Mouse (Mus musculus) hindbrain, embryonic 11.5 days (tissue): ENCODE results near the gene Unc93b1. TPM values are rescaled to one million over a fixed set of nuclear protein-coding genes. Genes with fewer than 3 reads are reported as not detected.
A peak's percentile ranks its signal among the peaks of the same experiment; 100 is the strongest.

Experiments used
- ATAC-seq: fragments of 200-750 bp; cut with Nextera tagmentation; 2 replicates; pipeline ENCODE4 v1.8.0; 2017; ENCODE audit warnings: mild to moderate bottlenecking, moderate TSS enrichment, moderate library complexity; ENCODE audit not compliant: low FRiP score
- DNase-seq: peaks from one replicate; pipeline ENCODE4 v3.0.0-alpha.2; 2015; ENCODE audit warnings: low spot score
- H3K27ac ChIP-seq: fragments of 300-500 bp; sonication (generic); 2 replicates; pipeline ENCODE4 v1.5.1; 2014; ENCODE audit warnings: mild to moderate bottlenecking, low read depth, low read length
- H3K27me3 ChIP-seq: fragments of 300-500 bp; sonication (generic); 2 replicates; pipeline ENCODE4 v1.6.1; 2014; ENCODE audit warnings: mild to moderate bottlenecking, low read length, moderate library complexity, mixed read lengths; ENCODE audit not compliant: control insufficient read depth, insufficient read depth
- H3K36me3 ChIP-seq: fragments of 300-500 bp; sonication (generic); 2 replicates; pipeline ENCODE4 v1.6.1; 2014; ENCODE audit warnings: mild to moderate bottlenecking, low read length, moderate library complexity, mixed read lengths; ENCODE audit not compliant: control insufficient read depth, insufficient read depth
- H3K4me1 ChIP-seq: fragments of 300-500 bp; sonication (generic); replicated peaks from 2 replicates; pipeline ENCODE4 v1.6.1; 2014; ENCODE audit warnings: low read length, mixed read lengths; ENCODE audit not compliant: control insufficient read depth, insufficient read depth
- H3K4me2 ChIP-seq: fragments of 300-500 bp; sonication (generic); replicated peaks from 2 replicates; pipeline ENCODE4 v1.6.1; 2014; ENCODE audit warnings: mild to moderate bottlenecking, low read depth, low read length
- H3K4me3 ChIP-seq: fragments of 300-500 bp; sonication (generic); 2 replicates; pipeline ENCODE4 v1.5.1; 2014; ENCODE audit warnings: low read depth, low read length
- H3K9ac ChIP-seq: fragments of 300-500 bp; sonication (generic); 2 replicates; pipeline ENCODE4 v1.6.1; 2014; ENCODE audit warnings: low read depth, low read length
- H3K9me3 ChIP-seq: fragments of 300-500 bp; sonication (generic); 2 replicates; pipeline ENCODE4 v1.6.1; 2016; ENCODE audit warnings: low read length; ENCODE audit not compliant: control insufficient read depth
- WGBS: fragments of 180-500 bp; shearing (Covaris S2); extraction: QIAGEN DNeasy Blood & Tissue Kit; methylation state at CpG from one replicate; pipeline ENCODE4 v1.1.7; 2014; 5-methylcytosine and 5-hydroxymethylcytosine counted together
- polyA plus RNA-seq: library from polyadenylated mRNA; unstranded; fragments of >200 nt; fragmentation: Nextera tagmentation; extraction: Ambion mirVana; gene quantifications from 2 replicates; pipeline ENCODE4 v1.2.1, GENCODE M21; 2014

The Unc93b1 gene
- polyA plus RNA-seq, 1 experiment from 2014 or later = 6.4 TPM

DNA sequence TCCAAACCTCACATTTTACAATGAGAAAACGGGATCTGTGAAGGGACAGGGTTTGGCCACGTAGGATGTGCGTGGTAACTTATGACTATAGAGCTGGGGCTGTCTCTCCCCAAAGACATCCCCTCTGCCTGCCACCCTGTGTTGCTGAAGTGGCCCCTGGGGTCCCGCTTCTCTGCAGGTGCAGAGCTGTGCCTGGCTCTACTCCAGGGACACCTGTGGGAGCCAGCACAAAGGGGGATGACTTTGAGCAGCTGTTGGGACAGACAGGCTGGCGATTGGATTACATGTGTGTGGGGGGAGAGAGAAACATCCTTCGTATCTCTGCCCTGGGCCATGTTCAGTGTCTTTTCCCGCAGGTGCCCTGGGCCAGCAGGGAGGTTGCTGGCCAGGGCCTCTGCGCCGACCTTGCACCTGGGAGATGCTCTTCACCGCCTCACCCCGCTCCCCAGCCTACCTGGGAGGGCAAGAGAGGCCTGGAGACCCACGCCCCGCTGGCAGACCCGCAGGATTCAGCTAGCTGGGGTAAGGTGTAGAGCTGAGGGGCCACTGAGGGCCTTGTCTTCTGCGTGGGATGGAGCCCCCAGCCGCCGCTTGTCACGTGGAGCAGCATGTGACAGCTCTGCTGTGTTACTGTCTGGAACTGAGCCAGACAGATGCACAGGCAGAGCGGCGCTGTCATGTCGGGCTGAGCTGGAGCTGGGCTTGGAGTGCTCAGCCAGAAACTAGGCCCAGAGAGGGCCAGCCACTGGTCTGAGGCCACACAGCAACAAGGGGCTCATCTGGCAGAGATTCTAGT lies 4.5 kb upstream of the Unc93b1 start:
- Histone ChIP-seq H3K36me3 (no peaks in the 10 kb centered on the region), H3K27ac (no peak overlapping the region), H3K4me1 (peaks cover 2% of the 10 kb centered on the region; the same call in 1 of the 2 replicates), H3K4me2 (no peak overlapping the region), H3K9ac (no peak overlapping the region), H3K27me3 (no peaks in the 10 kb centered on the region), H3K9me3 (no peaks in the 10 kb centered on the region), H3K4me3 (no peak overlapping the region)
- ATAC-seq (no peak), DNase-seq (no peak)
- WGBS = 78% methylated on average over 21 of the region's 21 CpGs

DNA sequence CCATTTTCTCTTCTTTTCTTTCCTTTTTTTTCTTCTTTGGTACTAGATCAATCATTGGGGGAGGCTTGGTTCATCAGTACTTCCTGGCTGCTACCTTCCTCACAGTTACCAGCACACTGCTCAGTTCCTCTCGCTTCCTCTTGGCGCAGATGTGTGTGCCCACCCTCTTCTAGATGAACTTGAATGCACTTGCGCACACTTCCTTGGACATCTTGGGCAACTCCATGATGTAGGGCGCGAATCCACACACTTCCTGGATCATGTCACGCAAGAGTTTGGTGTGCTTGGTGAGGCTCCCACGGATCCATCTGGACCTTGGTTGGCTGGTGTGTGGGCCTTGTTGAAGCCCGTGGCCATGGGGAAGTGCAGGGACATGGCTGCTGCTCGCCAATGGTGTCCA lies 3.3 kb upstream of the Unc93b1 start:
- Histone ChIP-seq H3K4me1 (peaks cover 2% of the 10 kb centered on the region; the same call in 1 of the 2 replicates), H3K27ac (no peak overlapping the region), H3K4me3 (no peak overlapping the region), H3K27me3 (0 out of 2 replicates have a peak, but pooled peaks cover 3% of the 10 kb centered on the region), H3K4me2 (no peak overlapping the region), H3K9me3 (no peaks in the 10 kb centered on the region), H3K9ac (no peak overlapping the region), H3K36me3 (no peaks in the 10 kb centered on the region)
- no peak for DNase-seq
- 91% methylated on average over 9 of the region's 9 CpGs for WGBS
- no peak for ATAC-seq

DNA sequence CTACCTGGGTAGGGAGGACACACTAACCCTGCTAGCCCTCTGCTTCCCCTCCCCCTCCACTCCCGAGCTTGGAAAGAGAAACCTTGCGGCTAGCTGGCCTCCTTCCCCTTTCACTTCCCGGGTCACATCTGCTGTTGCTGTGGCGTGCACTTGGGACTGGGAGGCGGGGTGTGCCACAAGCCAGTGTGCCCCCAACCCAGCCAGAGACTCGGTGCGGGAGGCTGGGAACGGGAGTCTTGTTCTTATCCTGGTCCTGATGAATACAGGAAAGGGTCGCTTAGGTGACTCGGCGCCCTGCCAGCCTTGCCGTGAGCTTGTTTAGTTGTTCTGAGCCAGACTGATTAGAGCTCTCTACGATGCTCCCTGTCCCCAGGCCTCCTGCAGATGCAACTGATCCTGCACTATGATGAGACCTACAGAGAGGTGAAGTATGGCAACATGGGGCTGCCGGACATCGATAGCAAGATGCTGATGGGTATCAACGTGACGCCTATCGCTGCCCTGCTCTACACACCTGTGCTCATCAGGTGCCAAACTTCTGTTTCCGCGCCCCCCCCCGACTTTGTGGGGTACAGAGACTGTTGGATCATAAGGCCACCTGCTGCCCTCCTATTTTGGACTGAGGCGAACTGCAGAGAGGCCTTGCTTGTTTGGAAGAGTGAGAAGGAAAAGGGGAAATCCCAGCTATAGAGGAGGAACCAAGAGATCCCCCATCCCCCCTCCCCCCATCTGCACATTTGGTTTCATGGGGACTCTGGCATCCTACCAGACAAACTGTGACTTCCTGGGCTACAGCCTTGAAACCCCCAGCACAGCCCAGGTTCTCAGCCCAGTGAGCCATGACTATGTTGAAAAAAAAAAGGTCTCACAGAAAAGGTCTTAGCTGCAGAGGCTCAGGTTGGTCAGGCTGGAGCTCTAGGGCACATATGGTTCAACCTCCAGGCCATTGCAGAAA lies 1.2 kb downstream of the Unc93b1 start:
- H3K9ac ChIP-seq = peak overlapping the region; percentile 45
- peak overlapping the region; percentile 67 for H3K4me2 ChIP-seq
- H3K9me3 ChIP-seq = no peaks in the 10 kb centered on the region
- peak overlapping the region; percentile 39 for H3K4me3 ChIP-seq
- WGBS = 9% methylated on average over 22 of the region's 22 CpGs
- ATAC-seq (no peak), DNase-seq (no peak)
- peaks cover 2% of the 10 kb centered on the region; the same call in 1 of the 2 replicates for H3K4me1 ChIP-seq
- H3K36me3 ChIP-seq = no peaks in the 10 kb centered on the region
- no peak overlapping the region for H3K27ac ChIP-seq
- H3K27me3 ChIP-seq = 0 out of 2 replicates have a peak, but pooled peaks cover 3% of the 10 kb centered on the region

DNA sequence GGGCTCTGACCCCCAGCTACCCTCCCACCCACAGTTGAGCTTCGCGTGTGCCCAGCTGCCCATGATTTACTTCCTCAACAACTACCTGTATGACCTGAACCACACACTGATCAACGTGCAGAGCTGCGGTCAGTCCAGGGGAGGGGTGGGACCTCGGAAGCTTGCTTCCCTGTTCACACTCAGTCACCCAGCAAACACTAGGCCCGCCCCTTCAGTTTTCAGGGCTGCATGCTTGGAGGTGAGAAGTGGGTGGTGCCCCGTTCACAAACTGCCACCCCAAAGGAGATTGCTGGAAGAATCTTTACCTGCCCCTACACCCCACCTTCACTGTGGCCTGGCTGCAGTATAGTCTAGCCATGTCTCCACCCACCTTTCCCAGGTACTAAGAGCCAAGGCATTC lies 7.3 kb downstream of the Unc93b1 start:
- Histone ChIP-seq H3K27me3 (peaks cover 2% of the 10 kb centered on the region; the same call in 1 of the 2 replicates), H3K9ac (no peak overlapping the region), H3K4me2 (no peak overlapping the region), H3K36me3 (no peaks in the 10 kb centered on the region), H3K4me3 (no peak overlapping the region), H3K27ac (no peak overlapping the region), H3K9me3 (no peaks in the 10 kb centered on the region), H3K4me1 (no peaks in the 10 kb centered on the region; the same call in 1 of the 2 replicates)
- DNase-seq (no peak), ATAC-seq (no peak)
- 71% methylated on average over 7 of the region's 7 CpGs for WGBS

DNA sequence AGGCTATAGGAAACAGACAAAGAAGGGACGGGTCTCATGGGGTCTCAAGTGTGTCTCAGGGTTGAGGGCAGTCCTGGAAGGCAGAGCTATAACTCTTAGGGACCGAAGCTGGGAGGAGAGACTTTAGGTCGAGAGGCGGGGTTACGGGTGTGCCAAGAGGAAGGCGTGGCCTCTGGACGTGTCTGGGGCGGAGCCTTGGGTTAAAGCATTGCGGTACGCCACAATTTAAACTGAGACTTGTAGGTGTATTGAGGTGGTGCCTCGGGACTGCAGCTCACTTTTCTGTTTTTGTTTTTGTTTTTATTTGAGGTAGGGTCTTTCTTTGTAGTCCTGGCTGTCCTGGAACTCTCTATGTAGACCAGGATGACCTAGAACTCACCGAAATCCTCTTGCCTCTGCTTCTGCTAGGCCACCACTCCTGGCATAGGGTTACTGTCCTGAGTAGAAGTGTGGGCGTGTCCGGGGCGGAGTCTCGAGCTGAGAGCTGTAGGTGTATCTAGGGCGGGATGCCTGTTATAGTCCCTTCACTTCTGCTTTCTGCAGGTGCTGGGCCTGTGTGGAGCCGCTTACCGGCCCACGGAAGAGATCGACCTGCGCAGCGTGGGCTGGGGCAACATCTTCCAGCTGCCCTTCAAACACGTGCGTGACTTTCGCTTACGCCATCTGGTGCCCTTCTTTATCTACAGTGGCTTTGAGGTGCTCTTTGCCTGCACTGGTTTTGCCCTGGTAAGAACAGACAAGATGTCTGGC lies 8.2 kb downstream of the Unc93b1 start:
- Histone ChIP-seq H3K9ac (no peak overlapping the region), H3K4me2 (no peak overlapping the region), H3K9me3 (no peaks in the 10 kb centered on the region), H3K4me3 (no peak overlapping the region), H3K27ac (no peak overlapping the region), H3K36me3 (no peaks in the 10 kb centered on the region), H3K27me3 (peaks cover 2% of the 10 kb centered on the region; the same call in 1 of the 2 replicates), H3K4me1 (no peaks in the 10 kb centered on the region; the same call in 1 of the 2 replicates)
- ATAC-seq = no peak
- no peak for DNase-seq
- 20% methylated on average over 27 of the region's 27 CpGs for WGBS

DNA sequence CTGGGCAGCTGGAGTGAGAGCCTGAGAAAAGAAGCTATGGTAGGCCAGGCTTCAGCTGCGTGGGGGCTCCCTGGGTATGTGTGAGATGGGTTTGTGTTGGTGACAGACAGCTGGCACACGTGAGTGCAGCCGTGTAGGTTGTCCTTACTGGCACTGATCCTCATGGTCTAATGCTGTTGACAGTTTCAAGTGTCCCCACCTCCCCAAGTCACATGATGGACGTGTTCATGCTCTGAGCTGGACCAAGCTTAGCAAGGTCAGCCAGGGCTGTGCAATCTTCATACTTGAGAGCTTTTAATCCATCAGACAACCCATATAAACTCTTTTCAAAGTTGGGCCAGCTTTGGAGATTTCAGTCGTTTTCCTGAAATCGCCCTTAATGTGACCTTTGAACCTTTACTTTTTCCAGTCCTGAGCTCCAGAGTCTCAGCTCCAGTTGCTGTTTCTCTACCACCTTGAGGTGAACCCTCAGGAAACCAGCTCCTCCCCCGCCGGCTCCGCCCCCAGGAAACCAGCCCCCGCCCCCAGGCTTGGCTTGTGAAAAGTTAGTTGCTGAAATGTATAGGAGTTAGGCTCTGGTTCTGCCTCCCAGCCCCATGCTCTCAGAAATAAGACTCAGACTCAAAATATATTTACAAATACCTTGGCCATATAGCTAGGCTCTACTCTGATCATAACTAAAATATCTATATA lies 11.0 kb downstream of the Unc93b1 start:
- 36% methylated on average over 10 of the region's 10 CpGs for WGBS
- no peak overlapping the region for H3K9ac ChIP-seq
- DNase-seq (no peak), ATAC-seq (no peak)
- no peaks in the 10 kb centered on the region for H3K9me3 ChIP-seq
- H3K4me3 ChIP-seq = no peak overlapping the region
- H3K27me3 ChIP-seq = peaks cover 2% of the 10 kb centered on the region; the same call in 1 of the 2 replicates
- H3K4me1 ChIP-seq = no peaks in the 10 kb centered on the region; the same call in 1 of the 2 replicates
- H3K4me2 ChIP-seq = no peak overlapping the region
- no peak overlapping the region for H3K27ac ChIP-seq
- no peaks in the 10 kb centered on the region for H3K36me3 ChIP-seq

DNA sequence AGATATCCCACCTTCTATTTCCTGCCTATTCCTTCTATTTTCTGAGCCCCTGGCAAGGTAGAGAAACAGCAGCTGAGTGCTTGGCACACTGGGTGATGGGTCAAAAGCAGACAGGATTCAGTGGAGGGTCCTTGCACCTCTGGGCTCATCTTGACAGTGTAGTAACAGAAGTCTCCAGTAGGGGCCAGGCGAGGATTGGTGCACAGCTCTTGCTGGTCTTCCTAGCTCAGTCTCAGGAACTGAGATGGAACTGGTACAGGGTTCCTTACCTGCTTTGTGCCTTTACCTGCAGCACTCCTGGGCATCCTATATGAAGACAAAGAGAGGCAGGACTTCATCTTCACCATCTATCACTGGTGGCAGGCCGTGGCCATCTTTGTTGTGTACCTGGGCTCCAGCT lies 11.7 kb downstream of the Unc93b1 start:
- Histone ChIP-seq H3K27me3 (peaks cover 2% of the 10 kb centered on the region; the same call in 1 of the 2 replicates), H3K4me2 (no peak overlapping the region), H3K36me3 (no peaks in the 10 kb centered on the region), H3K9me3 (no peaks in the 10 kb centered on the region), H3K4me1 (no peaks in the 10 kb centered on the region; the same call in 1 of the 2 replicates), H3K4me3 (no peak overlapping the region), H3K9ac (no peak overlapping the region), H3K27ac (no peak overlapping the region)
- DNase-seq (peak; percentile 78), ATAC-seq (peak; percentile 56; the same call in 1 of the 2 replicates)
- WGBS = 8% methylated on average over 2 of the region's 2 CpGs
